Mouse (Mus musculus) lung, postnatal 36 days (tissue): ENCODE data around the gene Dync1h1.

Experiments
- DNase-seq: peaks from one replicate; pipeline ENCODE4 v3.0.0; 2022; ENCODE audit warnings: mixed read lengths

The Dync1h1 gene

GRCm38 (mm10) chr12:110601241-110602218 is at the start of gene Dync1h1:
Gene Dync1h1 (plus strand): TSS chr12:110601452.
- peak; percentile 96 for DNase-seq

- DNase-seq, result peak; percentile 32
Measured at GRCm38 (mm10) chr12:110552113-110552512, 49.1 kb upstream of the Dync1h1 start.

GRCm38 (mm10) chr12:110553362-110553761 is 47.9 kb upstream of the Dync1h1 start:
- no peak for DNase-seq

- no peak for DNase-seq
Measured at GRCm38 (mm10) chr12:110555536-110556240, 45.6 kb upstream of the Dync1h1 start.

- DNase-seq, result peak; percentile 64
Measured at GRCm38 (mm10) chr12:110556861-110557628, 44.2 kb upstream of the Dync1h1 start.

- no peak for DNase-seq
Measured at GRCm38 (mm10) chr12:110558175-110558574, 43.1 kb upstream of the Dync1h1 start.

GRCm38 (mm10) chr12:110563383-110563782 is 37.9 kb upstream of the Dync1h1 start:
- no peak for DNase-seq

GRCm38 (mm10) chr12:110564848-110565247 is 36.4 kb upstream of the Dync1h1 start:
- no peak for DNase-seq

- no peak for DNase-seq
Measured at GRCm38 (mm10) chr12:110566366-110566765, 34.9 kb upstream of the Dync1h1 start.

GRCm38 (mm10) chr12:110571050-110571449 is 30.2 kb upstream of the Dync1h1 start:
- no peak for DNase-seq

- no peak for DNase-seq
Measured at GRCm38 (mm10) chr12:110572351-110572750, 28.9 kb upstream of the Dync1h1 start.

GRCm38 (mm10) chr12:110573635-110574034 is 27.6 kb upstream of the Dync1h1 start:
- no peak for DNase-seq

- DNase-seq, result no peak
Measured at GRCm38 (mm10) chr12:110575926-110576325, 25.3 kb upstream of the Dync1h1 start.

- DNase-seq, result no peak
Measured at GRCm38 (mm10) chr12:110578333-110578732, 22.9 kb upstream of the Dync1h1 start.

- DNase-seq, result no peak
Measured at GRCm38 (mm10) chr12:110588622-110589021, 12.6 kb upstream of the Dync1h1 start.

GRCm38 (mm10) chr12:110590804-110591259 is 10.4 kb upstream of the Dync1h1 start:
- DNase-seq, result no peak

- DNase-seq, result peak; percentile 100
Measured at GRCm38 (mm10) chr12:110591260-110591883, 9.9 kb upstream of the Dync1h1 start.

- DNase-seq, result peak; percentile 79
Measured at GRCm38 (mm10) chr12:110598527-110598926, 2.7 kb upstream of the Dync1h1 start.

- no peak for DNase-seq
Measured at GRCm38 (mm10) chr12:110599791-110600190, 1.5 kb upstream of the Dync1h1 start.

- DNase-seq, result no peak
Measured at GRCm38 (mm10) chr12:110600225-110600991, 844 bp upstream of the Dync1h1 start.

GRCm38 (mm10) chr12:110606161-110606560 is 4.9 kb downstream of the Dync1h1 start:
- peak; percentile 56 for DNase-seq
